Mouse (Mus musculus) gastrocnemius, adult 8-10 months (tissue): Measurements from ENCODE around the gene Gm10638. TPM values are rescaled to one million over a fixed set of nuclear protein-coding genes. Genes with fewer than 3 reads are reported as not detected.

ENCODE experiments used
- DNase-seq, 2 experiments: peaks; one replicate each; pipeline ENCODE4 v3.0.0; 2022; ENCODE audit warnings: low spot score in 2 of 2
- total RNA-seq, 4 experiments: library from RNA; stranded (reverse); gene quantifications; 2 replicates each; pipeline ENCODE4 v1.2.4; 2022

The Gm10638 gene
- total RNA-seq, 4 experiments from 2014 or later = 1.5 to 7.1 (median 4.4) TPM

DNA sequence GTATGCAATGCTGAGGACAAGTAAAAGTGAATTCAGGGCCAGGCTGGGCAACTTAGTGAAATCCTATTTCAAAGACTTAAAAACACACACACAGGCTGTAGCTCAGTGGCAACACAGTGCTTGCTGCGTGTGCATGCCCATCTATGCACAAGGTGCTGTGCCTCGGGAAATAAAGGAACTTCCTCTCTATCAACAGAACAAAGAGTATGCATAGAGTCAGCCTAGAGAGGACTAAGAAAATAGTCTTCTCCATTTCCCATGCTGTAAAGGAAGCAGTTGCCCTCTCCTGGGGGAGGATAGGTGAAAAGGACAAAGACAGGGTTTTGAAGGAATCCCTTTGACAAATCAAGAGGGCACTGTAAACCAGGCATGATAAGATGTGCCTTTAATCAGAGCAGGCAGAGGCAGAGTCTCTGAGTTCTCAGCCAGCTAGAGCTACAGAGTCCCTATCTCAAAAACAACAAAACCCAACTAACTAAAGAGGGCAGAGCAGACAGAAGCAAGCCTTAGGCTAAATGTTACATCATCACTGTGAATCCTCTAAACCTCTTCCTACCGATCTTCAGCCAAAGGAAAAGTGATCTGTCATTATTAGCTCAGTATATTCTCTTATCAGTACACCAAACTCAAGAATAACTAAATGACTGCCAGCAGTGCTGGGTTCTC lies 9.9 kb upstream of the Gm10638 start:
- DNase-seq = no peak

DNA sequence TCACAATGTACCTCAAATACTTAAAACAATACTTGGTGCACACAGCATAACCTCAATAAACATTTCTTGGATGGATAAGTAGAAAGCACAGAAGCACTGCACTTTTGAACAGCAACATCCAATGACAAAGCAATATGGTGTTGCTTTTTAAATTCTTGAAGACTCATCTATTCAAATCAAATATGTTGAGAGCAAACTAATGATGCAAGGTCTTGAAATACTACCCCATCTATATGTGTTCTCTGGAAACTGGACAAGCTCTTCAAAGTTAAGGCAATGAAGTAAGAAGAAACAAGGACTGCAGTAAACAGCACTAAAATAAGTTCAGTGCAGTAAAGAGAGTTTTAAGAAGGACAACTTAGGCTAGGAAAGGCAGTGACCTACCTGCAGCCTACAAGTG lies 4.6 kb upstream of the Gm10638 start:
- no peak for DNase-seq

DNA sequence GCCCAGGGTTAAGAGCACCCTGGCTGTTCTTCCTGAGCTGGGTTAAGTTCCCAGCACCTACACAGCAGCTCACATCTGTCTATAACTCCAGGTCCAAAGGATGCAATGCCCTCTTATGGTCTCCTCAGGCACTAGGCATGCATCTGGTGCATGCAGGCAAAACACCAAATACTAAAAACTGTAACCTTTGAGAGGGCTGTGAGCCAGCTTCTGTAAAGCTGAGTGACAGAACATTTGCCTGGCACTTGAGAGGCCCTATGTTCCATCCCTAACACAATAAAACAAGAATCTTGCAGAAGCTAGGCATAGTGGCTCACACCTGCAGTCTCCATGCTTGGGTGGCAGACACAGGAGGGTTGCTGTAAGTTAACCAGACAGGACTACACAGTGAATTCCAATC lies 3.9 kb upstream of the Gm10638 start:
- no peak for DNase-seq

DNA sequence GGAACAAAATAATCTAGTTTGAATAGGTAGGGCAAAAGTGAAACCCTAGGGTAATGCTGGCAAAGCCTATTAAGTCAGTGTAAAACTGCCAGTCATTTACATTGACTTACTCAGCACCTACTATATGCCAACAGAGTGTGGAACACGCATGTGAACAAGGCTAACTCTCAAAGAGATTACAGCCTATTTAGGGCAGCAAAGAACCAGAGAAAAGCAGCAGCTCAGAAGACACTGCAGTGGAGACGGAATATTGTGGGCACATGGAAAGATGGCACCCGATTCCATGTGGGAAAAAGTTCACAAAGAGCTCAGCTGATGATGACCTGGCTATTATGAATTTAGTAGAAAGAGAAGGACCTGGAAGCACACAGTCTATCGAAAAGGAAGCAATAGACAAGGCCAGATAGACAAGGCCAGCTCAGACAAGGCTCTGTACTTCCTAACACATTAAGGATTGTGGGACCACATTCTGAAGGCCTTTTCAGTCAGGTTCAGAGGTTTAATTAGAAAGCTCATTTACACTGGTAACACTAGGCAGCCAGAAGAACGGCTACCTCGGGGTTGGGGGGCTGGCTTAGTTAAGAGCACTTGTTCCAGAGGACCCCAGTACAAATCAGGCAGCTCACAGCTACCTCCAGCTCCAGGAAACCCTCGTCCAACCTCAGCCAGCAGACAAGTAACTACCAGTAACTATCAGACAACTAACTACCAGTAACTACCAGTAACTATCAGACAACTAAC lies 2.7 kb upstream of the Gm10638 start:
- DNase-seq = no peak

DNA sequence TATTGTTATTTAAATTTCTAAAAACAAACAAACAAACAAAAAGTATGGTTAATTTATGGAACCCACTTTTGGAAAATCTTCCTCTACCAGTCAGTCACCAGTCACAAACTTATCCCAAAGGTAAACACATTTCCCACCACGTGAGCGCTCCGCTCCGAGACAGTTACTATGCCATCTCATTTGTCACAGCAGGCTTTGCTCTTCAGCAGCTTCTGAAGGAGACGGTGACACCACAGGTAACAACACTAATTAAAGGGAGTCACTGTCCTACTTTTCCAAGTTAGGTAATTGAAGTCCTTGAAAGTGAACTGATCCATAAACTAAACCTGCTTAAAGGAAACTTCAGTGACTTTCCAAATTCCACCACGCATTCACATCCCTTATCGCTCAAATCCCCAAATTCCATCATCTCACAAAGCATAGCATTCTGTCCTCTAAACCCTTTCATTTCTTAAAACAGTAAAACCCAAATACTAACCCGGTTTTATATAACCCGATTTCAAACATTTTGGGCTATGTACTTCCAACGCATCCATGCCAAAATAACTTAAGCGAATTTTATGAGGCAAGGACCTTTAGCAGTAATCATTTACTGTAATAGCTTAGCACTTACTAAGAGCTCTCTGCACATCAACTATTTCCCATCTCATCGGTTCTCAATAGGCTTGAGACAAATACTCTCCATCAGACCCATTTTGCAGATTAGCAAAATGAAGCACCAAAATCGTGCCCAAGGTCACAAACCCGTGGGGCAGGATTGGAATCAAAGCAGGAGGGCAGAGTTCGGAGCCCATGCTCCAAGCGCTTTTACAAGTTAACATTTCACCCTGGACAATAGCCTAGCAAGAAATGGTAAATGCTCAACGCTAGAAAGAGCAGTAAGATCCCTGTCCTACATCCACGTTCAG lies 932 bp upstream of the Gm10638 start:
- DNase-seq = no peak

DNA sequence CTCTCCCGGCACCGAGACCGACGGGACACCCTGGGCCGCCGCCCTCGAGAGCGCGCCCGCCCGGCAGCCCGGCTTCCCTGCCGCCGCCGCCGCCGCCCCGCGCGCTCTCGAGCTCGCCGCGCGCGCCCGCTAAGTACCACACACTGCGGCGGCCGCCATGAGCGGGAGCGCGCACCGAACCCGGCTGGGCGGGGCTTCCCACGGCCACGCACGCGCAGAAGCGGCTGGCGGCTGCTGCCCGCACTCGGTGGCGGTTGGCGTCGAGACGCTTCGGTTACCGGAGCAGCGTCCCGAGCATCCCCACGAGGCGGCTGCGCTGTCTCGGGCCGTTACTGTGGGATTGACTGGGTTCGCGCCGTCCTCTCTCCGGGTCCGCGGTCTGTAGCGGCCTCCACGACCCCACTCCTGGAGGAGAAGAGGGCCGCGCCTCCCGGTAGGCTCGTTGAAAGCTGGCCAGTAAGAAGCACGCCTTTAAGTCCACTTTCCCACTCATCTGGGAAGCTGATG lies 489 bp downstream of the Gm10638 start:
- DNase-seq = peak; percentile 91 to 93

DNA sequence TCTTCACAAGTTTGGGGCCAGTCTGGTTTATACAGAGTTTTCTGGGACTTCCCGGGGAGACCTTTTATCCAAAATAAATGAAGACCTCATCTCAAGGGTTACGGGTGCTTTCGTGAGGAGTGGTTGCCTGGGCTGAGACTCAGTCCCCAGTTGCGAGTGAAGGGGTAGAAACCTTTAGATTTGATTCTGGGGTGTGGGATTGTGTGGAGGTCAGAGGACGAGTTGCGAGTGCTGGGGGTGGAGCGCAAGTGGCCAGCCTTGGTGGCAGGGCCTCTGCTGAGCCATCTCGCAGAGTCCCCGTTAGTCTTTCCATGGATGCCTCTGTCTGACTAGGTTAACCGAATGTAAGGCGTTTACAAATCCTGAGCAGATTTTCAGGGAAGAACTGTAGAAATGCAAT lies 1.0 kb downstream of the Gm10638 start:
- DNase-seq = no peak

DNA sequence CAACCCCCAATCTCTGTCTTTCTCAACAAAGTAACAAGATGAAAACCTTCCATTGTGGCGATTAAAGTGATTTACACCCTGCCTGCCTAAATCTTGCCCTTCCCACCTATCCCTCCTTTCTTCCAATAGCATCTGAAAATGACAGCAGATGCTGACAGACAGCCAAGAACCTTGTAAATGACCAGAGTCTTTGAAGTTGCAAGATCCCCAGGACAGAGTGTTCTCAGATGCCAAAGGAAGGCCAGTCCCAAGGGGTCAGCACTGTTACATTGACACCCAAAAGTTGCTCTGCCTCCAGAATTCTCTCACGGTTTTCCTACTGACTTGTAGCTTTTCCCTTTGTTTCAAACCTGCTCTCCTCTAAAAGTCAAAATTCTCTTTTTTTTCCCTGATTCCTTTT lies 4.3 kb downstream of the Gm10638 start:
- DNase-seq = no peak

DNA sequence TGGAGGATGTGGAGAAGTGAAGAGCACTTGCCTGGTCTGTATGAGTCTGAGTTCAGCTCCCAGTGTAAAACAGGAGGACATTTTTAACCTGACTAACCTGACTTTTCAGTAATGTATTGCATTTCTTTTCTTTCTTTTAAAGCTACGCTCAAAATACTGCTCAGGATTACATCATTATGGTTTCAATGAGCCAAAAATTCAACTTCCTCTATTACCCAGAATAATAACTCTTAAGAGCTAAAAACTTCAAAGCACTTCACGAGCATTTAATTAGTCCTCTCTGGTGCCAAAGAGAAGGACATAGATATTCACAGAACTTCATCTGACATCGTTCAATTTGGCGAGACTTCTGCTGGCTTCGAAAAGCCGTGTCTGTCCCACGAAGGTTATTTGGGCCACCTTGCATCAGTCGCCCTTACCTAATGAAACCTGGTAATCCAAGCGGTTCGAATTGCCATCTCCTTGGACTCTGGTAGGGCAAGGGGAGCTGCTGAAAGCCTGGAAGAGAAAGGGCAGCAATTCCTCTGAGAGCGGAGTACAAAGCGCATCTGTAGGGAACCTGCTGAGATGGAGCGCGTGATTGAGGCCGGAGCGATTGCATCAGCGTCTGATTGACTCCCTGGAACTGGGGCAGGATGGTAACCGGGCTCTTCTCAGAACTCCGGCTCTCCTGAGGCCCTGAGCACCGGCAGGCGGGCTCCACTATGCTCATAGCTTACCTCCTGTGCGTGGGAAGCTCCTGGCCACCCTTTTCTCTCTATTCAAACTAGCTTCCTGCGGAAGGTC lies 11.6 kb downstream of the Gm10638 start:
- DNase-seq = peak in 1 of 2 experiments; percentile 20

DNA sequence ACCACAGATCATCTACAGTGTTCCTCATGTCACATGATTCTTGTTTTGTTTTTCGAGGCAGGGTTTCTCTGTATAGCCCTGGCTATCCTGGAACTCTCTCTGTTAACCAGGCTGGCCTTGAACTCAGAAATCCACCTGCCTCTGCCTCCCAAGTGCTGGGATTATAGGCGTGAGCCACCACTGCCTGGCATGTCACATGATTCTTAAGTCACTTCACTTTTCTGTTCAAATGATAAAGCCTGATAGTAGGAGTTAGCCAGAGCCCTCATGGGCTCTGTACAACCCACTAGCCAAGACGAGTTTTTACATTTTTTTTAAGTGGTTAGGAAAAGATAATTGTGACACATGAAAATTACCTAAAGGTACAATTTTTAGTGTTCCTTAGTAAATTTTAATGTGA lies 13.2 kb downstream of the Gm10638 start:
- DNase-seq = no peak

DNA sequence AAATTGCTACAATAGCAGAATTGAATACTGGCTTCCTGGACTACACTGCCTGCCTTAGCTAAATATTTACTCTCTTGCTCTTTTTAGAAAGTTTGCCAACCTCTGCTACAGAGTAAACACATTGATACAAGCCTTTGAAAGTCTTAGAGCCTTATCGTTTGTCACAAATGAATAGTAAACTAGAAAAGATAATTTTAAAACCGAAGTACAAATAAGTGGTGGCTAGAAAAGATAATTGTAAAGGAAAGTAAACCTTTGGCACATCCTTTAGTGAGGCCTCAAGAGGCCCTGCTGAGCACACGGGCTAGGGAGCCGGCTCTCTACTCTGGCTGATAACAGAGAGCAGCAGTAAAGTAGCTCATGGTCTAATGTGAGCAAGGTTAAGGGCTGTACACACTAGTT lies 13.6 kb downstream of the Gm10638 start:
- DNase-seq = no peak

DNA sequence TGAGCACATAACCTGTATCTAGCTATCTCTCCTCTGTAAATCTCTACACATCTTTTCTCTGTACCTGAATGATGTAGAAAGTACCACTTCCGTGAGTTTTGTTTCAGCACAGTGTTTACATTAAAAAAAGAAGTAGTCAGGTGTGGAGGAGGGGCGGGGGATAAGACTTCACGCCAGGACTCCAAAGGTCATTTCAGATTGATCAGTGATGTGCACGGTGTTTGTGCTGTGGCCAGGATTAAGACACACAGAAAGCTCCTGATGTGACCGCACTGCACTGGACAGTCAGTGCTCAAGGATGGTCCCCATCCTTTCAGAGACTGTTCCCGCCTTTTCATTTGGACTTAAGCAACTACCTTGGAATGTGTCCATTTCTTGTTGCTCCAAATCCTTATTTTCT lies 15.2 kb downstream of the Gm10638 start:
- no peak for DNase-seq

DNA sequence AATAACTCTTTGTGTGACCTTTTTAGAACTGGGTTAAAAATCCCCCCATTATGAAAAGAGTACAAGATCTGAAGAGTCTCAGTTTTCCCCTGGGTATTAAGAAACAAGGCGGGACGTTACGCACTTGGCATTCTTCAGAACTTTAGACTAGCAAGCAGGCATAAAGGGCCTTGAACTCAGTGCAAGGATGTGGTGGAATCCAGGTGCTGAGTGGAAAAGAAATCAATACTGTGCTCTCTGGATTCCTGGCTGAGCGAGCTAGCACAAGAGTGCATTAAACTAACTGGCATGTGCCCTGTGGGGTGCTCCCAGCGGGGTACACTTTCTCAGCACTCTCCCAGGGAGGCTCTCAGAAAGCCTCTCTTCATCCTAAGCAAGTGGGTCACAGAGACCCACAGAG lies 17.3 kb downstream of the Gm10638 start:
- DNase-seq = no peak

DNA sequence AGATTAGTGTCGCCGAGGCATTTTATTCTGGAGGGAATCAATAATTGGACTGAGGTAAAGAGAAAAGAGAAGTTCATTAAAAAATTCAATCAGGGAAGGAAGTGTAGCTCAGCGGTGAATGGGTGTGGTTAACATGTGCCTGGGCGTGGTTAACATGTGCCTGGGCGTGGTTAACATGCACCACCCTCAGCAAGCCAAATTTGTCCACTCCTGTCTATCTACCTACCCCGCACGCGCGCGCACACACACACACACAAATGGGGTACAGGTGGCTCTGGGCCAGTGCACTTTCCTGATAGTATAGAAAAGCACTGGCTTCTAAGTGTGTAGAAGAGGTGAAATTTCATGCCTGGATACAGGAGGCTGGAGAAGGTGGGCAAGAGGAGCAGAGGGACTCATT lies 19.7 kb downstream of the Gm10638 start:
- no peak for DNase-seq

DNA sequence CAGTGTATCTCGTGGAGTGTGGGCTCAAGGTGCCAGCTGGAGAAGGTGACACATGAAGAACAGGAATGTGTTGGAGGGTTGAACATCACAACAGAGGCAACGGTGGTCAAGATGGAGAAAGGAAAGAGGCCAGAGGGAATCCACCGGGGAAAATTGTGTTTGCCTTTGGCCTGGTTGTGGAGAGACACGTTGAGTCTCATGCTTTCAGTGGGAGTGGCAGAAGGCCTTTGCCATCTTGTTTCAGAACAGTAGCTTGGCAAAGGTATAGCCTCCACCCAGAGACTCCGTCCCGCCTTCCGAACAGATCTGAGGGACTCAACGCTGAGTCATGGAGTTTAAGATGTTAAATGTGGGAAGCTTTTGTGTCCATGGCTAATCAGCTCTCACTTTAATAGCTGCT lies 20.2 kb downstream of the Gm10638 start:
- no peak for DNase-seq

DNA sequence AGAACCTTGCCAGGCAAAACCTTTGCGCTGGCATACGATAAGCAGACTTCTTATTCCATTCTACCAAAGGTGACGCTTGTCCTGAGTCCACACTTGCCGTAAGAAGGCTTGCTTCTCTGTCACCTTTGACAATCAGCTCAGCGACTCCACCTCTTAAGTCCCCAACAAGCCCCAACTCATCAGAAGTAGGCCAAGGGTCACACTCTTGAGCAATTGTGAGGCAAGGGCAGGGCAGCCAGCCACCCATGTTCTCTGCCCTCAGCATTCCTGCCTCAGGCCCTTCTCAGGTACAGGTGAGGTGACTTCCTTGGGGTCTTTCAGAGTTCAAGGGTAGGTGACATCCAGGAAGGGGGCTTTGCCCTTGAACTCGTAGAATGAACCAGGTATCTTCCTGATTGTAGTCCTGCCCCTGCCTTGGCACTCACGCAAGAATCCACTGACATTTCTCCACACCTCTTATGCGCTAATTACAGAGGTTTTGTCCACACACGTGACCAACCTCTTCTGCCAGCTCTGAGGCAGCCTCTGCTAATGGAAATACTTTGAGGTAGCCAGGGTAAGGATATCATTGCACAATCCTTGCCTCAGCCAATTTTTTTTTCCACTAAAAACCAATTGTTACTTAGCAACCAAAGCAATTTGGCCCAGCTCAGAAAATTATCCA lies 21.2 kb downstream of the Gm10638 start:
- DNase-seq = no peak

DNA sequence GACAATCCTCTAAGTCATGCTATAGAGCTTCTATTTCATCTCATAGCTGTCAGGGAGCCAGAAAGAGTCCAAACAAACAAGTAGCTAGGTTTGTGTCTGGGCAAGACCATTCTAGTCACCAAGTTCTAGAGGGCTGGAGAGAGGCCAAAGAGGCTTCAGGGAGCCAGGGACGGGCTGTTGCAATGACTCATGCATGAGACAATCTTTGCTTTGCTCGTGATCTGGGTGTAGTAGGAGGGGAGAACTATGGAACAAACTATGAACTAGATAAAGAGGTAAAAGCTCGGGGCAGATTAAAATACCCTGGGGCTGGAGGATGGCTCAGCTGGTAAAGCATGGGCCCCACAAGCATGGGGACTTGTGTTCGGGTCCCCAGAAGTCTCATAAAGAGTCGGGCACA lies 23.0 kb downstream of the Gm10638 start:
- DNase-seq = peak; percentile 44

DNA sequence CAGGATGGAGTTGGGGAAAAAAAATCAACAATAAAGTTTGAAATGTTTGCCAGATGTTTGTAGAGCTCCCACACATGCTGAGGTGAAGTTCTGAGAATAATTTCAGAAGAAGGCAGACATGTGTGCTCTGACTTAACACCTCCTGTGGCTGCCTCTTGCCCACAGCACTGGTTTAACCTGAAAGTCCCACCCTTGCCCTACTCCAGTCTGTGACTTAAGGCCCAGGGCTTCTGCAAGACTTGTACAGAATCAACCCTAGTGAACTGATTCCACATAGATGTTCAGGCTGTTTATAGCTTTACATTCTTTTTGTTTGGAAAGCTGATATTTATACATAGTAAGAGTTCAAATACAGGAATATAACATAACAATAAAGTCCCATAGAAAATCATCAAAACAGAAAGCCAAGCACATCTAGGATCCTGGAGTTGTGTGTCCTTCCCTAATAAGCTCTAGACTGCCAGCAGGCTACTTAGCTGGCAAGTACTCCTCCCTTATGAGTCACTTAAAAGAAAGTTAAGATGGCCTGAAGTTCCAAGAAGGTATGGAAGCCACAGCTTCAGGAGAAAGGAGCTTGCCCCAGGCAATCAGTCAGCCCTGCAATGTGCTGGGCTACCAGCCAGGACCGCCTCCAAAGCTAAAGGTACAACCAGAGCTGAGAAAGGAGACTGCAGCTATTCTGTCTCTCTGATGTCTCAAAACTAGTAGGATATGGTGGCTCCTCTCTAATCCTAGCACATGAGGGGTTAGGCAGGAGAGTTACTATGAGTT lies 24.6 kb downstream of the Gm10638 start:
- no peak for DNase-seq

DNA sequence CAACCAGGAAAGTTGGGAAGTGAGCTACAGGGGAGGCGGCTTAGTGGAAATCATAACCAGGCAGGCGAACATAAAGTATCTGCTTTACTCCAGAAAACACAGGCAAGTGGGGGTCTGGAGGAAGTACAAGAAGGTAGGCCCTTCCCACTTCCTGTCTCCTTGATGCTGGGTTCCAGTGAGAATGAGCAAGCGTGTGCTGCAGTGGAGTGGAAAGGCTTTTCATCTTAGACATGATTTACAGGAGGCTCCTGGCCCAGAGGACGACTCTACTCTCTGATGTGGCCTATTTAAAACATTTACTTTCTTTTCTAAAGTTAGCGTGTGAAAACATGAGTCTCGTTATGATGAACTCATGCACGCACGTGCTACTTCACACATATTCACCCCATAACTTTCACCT lies 33.7 kb downstream of the Gm10638 start:
- no peak for DNase-seq

DNA sequence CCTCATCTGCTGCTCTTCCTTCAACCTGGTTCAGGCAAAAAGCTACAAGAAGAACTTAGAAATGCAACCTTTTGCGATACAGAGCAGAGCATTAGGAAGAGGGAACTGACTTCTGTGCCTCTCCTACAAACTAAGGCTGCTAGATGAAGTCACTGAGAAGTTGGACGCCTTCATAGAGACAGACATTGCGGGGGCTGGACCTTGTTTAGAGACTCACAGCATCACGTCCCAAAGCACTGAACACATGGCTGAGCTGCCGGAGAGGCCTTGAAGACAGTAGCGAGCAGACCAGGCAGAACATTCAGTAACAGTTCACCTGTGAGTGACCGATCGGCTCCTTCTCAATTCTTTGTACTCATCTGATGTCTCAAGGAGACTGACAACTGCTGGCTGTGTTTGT lies 35.6 kb downstream of the Gm10638 start:
- no peak for DNase-seq
